Mouse (Mus musculus) adrenal gland, postnatal 36 days (tissue): Measurements from ENCODE around the gene Dlk2. TPM values are rescaled to one million over a fixed set of nuclear protein-coding genes. Genes with fewer than 3 reads are reported as not detected.

Experiments
- DNase-seq, 2 experiments: peaks; one replicate each; pipeline ENCODE4 v3.0.0; 2021; ENCODE audit warnings: mixed read lengths in 1 of 2
- long read RNA-seq, 2 experiments: library from polyadenylated mRNA; stranded (forward); transcript quantifications; one replicate each; pipeline ENCODE4 v2.0.0; 2021; ENCODE audit warnings: borderline sequencing depth in 2 of 2
- total RNA-seq, 2 experiments: library from RNA; stranded (reverse); gene quantifications; 2 replicates each; pipeline ENCODE4 v1.2.3; 2021

The Dlk2 gene
- total RNA-seq, result under 1 TPM in 1 of 2 experiments, not detected in 1; 0.33 TPM
- long read RNA-seq, experiment 1, partial matches to known transcripts, result 0 of 1 reads
- long read RNA-seq, experiment 1, other reads (novel, unspliced or antisense), result 1 of 1 reads
- long read RNA-seq, experiment 2, partial matches to known transcripts, result 0 of 1 reads
- long read RNA-seq, experiment 2, other reads (novel, unspliced or antisense), result 1 of 1 reads

- DNase-seq, result peak; percentile 37 to 54
Measured at GRCm38 (mm10) chr17:46297364-46298219, at the start of gene Dlk2. Gene Dlk2 (plus strand): TSS chr17:46297421.

DNA sequence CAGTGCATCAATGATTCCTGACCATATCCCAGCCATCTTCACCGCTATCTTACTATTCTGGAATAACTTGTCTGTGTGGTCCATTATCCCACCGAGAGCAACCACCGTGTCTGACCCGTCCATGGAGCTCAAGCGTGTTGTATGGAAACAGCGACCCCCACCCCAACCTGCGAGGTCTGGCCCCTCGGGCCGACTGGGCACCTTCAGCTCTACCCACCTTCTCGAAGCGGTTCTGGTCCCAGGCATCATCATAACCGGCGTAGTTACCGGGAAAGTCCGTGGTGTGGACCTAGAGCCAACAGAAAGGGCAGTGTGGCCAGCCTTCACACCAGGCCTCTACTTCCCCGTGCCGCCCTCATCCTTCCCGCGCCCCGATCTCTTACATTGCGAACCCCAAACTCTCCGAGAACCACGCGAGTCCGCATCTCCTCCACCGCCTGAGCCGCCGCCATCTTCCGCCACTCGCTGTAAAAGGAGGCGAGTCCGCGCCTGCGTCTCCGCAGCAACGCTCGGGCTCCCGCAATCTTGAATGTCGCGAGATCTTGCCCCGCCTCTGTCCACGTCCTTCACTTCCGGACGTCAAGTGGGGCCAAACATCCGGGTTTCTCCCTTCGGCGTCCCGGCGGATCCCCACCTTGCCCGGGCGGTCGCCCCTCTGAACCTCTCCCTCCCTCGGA, 49.6 kb upstream of the Dlk2 start, which contains the start of the genes Polr1c and Yipf3:
Gene Polr1c (minus strand): TSS at position 543 of the 677 bp plus-strand sequence.
Gene Yipf3 (plus strand): TSS at position 569 of the 677 bp plus-strand sequence.
- DNase-seq, result peak; percentile 96

DNA sequence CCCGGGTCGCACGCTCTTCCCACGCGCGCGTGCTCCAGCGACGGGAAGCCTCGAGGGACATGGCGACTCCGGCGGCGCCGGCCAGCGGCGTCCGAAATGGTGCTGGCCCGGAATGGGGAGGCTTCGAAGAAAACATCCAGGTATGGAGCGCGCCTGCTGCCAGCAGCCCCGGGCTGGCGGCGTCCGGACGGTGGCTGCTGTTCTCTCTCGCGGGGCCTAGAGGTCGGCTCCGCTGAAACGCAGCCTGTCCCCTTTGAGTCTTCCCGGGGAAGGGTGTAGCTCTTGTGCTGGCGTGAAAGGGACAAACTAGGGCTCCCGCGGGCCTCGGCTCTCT, 49.1 kb upstream of the Dlk2 start:
- no peak for DNase-seq

DNA sequence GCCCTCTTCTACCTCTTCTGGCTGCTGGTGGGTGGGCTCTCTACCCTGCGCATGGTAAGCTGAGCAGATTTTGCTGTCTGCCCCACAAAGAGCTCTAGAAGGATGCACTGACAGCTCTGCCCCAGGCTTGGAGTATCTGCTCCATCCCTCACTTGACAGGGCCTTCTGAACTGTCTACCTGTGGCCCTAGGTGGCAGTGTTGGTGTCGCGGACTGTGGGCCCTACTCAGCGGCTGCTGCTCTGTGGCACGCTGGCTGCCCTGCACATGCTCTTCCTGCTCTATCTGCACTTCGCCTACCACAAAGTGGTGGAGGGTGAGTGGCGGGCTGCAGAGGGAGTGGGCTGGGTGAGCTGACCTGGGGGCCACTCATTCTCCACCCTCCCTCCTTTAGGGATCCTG, 46.0 kb upstream of the Dlk2 start:
- DNase-seq, result no peak

DNA sequence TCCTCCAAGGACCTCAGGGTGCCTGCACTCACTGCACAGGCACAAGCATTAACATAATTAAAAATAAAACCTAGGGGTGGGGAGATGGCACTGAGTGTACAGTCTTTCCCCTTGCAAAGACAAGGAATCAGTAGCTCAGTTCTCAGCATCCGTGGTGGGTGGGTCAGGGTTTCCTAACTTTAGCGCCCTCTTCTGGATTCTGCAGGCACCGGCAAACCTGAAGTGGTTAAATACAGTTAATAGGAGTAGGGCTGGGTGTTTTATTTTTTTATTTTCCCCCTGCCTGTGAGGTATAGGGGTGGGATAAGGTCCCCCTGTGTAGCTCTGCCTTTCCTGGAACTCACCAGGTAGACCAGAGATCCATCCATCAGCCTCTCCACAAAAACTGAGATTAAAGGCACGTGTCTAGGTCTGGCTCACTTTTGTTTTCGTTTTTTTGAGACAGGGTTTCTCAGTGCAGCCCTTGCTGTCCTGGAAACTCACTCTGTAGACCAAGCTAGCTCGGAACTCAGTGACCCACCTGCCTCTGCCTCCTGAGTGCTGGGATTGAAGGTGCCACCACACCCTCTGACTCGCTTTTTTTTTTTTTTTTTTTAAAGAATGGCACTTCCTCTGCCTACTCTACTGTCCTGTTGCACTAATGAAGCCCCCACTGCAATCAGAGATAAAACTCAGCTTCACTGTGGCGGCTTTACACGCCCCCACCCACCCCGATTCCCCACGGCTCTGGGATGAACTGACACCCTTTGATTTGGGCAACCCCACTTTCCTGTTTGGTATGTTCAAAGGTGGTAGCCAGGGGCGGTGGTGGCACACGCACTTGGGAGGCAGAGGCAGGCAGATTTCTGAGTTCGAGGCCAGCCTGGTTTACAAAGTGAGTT, 44.4 kb upstream of the Dlk2 start:
- DNase-seq, result peak; percentile 60 to 72

DNA sequence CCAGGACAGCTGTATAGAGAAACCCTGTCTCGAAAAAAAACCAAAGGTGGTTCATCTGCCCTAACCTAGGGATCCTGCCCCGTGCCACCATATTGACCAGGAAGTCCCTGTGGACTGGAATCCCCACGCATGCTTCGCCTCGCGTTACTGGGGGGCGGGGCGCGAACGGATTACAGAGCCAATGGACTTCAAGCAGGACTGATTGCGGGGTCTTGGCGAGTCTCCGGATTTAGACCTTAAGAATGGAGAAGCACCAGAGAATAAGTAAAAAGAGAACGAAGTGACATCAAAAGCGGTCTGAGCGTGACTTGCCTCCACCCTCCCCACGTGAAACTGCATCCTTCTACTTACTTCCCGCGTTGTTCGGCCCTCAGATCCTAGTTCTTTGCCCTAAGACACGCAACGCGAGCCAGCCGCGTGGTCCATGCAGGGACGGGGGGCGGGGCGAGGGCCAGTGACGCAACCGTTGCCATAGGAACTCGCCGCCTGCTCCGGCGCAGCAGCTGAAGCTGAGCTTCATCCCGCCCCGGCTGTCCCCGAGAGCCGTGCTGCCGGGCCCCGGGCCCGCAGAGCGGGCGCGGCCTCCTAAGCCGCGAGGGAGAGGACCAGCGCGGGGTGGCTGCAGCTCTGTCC, 43.7 kb upstream of the Dlk2 start, which contains the start of gene Lrrc73:
Gene Lrrc73 (plus strand): TSS at position 80 of the 633 bp plus-strand sequence.
- DNase-seq, result peak; percentile 96 to 98

DNA sequence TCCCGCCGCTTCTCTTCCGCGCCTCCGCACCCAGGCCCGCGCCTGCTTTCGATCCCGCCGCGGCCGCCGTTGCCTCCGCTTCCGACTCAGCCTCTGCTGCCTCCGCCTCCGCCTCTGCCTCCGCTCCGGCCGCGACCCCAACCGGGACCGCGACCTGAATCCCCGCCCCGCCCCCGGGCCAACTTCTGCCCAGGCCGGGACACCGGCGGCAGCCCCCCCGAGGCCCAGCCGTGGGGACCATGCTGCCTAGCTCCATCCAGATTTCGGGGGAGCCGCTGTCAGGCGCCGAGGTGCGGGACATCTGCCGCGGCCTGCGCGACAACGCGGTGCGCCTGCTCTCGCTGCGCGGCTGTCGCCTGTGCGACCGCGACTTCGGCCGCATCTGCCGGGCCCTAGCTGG, 43.1 kb upstream of the Dlk2 start:
- DNase-seq, result peak in 1 of 2 experiments; percentile 66

- no peak for DNase-seq
Measured at GRCm38 (mm10) chr17:46255147-46255546, 42.1 kb upstream of the Dlk2 start.

DNA sequence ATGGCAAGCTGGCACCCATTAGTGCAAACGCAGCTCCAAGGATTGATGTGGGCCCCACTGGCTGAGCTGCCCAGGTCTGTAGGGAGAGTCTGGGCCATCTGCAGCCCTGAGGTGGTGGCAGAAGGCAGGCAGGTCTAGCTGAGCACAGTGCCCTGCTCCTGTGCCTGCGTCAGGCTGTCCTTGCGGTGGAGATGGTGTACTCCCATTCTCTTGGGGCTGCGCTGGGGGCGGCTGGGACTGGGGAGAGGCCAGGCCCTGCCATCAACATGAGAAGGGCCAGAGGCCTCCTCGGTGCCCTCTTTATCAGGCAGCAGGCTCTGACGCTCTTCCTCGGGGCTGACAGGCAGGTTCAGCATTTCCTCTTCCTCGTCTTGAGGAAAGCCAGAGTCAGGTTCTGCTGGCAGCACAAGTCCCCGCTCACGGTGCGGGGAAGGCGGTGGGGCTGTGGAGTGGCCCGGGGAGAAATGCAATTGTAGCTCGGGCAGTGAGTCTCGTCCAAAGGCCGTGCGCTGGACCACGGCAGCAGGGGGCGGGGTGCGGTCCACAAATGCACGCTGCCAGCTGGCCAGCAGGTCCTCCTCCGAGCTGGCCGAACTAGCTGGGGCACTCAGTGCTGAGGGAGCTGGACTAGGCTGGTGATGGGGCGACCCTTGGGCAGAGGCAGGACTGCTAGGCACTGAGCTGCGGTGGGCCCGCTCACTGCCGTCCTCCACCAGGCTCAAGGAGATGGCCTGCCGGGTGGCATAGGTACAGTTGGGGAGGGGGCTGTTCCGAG, 38.8 kb upstream of the Dlk2 start:
- no peak for DNase-seq

DNA sequence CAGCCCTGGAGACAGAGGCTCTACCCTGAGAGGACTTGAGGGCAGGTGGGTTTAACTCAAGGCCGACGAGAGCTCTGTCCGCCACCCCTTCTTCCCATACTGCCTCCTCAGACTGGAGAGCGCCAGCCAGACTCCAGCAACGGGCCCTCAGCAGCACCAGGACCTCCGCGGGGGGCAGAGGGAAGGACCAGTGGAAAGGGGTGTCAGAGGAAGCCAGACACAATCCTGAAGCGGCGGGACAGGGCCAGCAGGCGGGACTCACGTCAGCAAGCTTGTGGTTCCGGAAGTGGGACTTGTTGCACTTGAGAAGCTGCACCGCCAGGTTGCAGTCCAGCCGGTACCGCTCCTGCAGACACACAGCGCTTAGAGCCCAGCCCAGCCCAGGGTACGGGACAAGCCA, 37.5 kb upstream of the Dlk2 start:
- no peak for DNase-seq

DNA sequence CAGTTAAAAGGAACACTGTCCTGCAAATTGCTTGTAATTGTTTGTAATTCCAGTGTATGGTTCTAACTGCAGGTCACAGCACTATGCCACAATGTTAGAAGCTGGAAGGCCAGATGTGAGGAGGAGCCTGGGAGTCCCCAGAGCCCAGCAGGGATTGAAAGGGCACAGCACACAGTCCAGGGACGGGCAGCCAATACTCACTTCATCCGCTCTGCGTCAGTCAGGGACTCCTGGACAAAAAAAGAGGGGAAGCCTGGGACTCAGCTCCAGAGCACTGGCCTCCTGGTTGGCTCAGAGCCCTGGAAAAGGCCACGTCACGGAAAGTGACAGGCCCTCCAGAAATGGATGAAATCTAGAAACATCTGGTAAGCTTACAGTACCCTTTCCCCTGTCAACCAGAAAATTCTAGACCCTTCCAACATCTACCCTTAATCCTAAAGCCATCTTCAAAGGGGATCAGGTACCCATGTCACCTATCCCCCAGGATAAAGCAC, 35.0 kb upstream of the Dlk2 start:
- no peak for DNase-seq

GRCm38 (mm10) chr17:46265502-46265901, 31.7 kb upstream of the Dlk2 start:
- DNase-seq, result no peak

- DNase-seq, result peak; percentile 79 to 88
Measured at GRCm38 (mm10) chr17:46265918-46266618, 31.2 kb upstream of the Dlk2 start.

- DNase-seq, result no peak
Measured at GRCm38 (mm10) chr17:46266986-46267385, 30.2 kb upstream of the Dlk2 start.

DNA sequence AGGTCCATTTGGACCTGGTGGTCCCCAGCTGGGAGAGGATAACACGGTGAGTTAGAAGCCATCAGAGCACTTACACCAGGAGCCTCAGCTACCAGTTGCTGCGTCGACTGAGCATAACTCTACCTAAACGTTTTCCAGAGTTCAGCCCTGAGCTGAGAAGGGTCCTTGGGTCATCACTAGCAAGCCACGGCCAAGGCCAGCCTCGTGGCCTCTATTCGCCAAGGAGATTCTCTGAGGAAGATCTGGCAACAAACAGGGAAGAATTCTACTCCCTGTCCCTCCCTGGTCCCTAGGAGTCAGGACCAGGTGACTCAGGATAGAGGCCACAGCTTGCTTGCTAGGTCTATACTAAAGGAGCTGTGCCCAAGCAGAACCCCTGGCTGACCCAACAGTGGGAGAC, 29.7 kb upstream of the Dlk2 start:
- DNase-seq, result no peak

DNA sequence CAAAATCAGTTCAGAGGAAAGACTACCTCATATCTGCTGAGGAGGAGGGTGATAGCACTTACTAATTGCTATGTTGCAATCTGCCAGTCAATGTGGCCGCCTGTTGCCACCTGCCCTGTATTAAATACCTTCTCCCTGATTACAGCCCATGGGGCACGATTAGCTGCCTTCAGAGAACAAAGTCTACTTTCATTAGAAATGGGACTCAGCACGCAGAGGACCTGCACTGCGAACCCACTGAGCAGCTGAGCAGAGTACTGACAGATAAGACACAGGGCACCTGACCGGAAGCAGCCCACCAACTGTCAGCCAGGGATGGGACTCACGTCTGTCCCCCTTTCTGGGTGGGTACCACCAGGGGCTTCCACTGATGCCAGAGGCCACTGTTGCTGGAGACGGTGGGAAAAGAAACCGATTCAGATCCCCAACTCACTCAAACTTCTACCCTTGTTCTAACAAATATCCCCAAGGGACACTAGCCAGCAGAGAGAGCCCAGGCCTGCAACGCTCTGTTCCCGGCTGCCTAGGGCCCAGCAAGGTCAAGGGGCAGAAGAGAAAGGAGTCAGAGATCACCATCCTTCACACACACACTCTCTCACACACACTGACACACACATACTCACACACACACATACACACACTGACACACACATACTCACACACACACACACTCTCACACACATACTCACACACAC, 29.0 kb upstream of the Dlk2 start:
- no peak for DNase-seq

GRCm38 (mm10) chr17:46269771-46270534, 27.3 kb upstream of the Dlk2 start:
- no peak for DNase-seq

- DNase-seq, result no peak
Measured at GRCm38 (mm10) chr17:46272058-46272457, 25.2 kb upstream of the Dlk2 start.
